8 mouse cellular contexts compared by ENCODE assay signal in genomic region chr7:65417231-65418100, GRCm38 (mm10).
DNase-seq lines count a peak whose midpoint lies in the region; ATAC-seq and TF ChIP-seq lines count a peak whose summit lies in the region.

No protein-coding gene starts in this region.

- H3K27me3 ChIP-seq in hindbrain, embryonic 16.5 days (replicated peaks; ENCODE audit: control insufficient read depth, insufficient read depth, low read length): no peaks in the 10 kb centered on the region
- H3K27me3 ChIP-seq in liver, postnatal 0 days (ENCODE audit: insufficient read depth, low read length): no peaks in the 10 kb centered on the region

- no peak overlapping the region for H3K4me2 ChIP-seq in hindbrain, embryonic 16.5 days (ENCODE audit: low read length)
- no peak overlapping the region for H3K4me2 ChIP-seq in liver, postnatal 0 days (ENCODE audit: low read depth, low read length)

- peak; percentile 2; the same call in 1 of the 2 replicates for TF ChIP-seq EP300 in liver, postnatal 0 days (IDR thresholded peaks at IDR 0.05; ENCODE audit: low read depth)

- H3K4me3 ChIP-seq in layer of hippocampus, adult 2 months: no peak overlapping the region
- no peak overlapping the region for H3K4me3 ChIP-seq in hindbrain, embryonic 16.5 days (ENCODE audit: low read length)
- no peak overlapping the region for H3K4me3 ChIP-seq in liver, postnatal 0 days (ENCODE audit: low read depth, low read length)

- H3K4me1 ChIP-seq in hindbrain, embryonic 16.5 days (ENCODE audit: control insufficient read depth, insufficient read depth, low read depth, low read length): peaks cover 10% of the 10 kb centered on the region
- H3K4me1 ChIP-seq in liver, postnatal 0 days (ENCODE audit: insufficient read depth): 0 out of 2 replicates have a peak, but pooled peaks cover 2% of the 10 kb centered on the region

- WGBS in hindbrain, embryonic 16.5 days: 38% methylated on average over 10 of the region's 10 CpGs
- 42% methylated on average over 10 of the region's 10 CpGs for WGBS in liver, postnatal 0 days (ENCODE audit: insufficient replicate concordance)

- intact Hi-C loops in gastrocnemius, postnatal 14 days (cut with DNase I; ENCODE audit: low total_unique reads): no loop called here

- H3K9ac ChIP-seq in hindbrain, embryonic 16.5 days (ENCODE audit: low read depth, low read length): no peak overlapping the region
- H3K9ac ChIP-seq in liver, postnatal 0 days (replicated peaks): no peak overlapping the region

- TF ChIP-seq CTCF in layer of hippocampus, adult 2 months (conservative IDR thresholded peaks at IDR 0.05): no peak
- no peak for TF ChIP-seq CTCF in liver, postnatal 0 days (IDR thresholded peaks at IDR 0.05; ENCODE audit: low read depth)

- H3K9me3 ChIP-seq in hindbrain, embryonic 16.5 days (ENCODE audit: control insufficient read depth, low read length): no peaks in the 10 kb centered on the region
- no peaks in the 10 kb centered on the region for H3K9me3 ChIP-seq in liver, postnatal 0 days (ENCODE audit: low read length)

- no peaks in the 10 kb centered on the region; the same call in 1 of the 2 replicates for H3K36me3 ChIP-seq in hindbrain, embryonic 16.5 days (ENCODE audit: control insufficient read depth, insufficient read depth, low read length)
- H3K36me3 ChIP-seq in liver, postnatal 0 days (replicated peaks; ENCODE audit: insufficient read depth, low read length): no peaks in the 10 kb centered on the region

- DNase-seq in layer of hippocampus, adult 2 months (ENCODE audit: low spot score in 2 of 2): no peak
- no peak for DNase-seq in layer of hippocampus, adult 8-10 months (ENCODE audit: low spot score in 2 of 2)
- peak; percentile 24 for DNase-seq in gastrocnemius, postnatal 14 days
- DNase-seq in liver, postnatal 0 days: no peak
- DNase-seq in spleen, postnatal 14 days (ENCODE audit: low spot score in 2 of 2): no peak
- no peak for DNase-seq in layer of hippocampus, adult 11-12 months (ENCODE audit: low spot score)
- no peak for DNase-seq in left cerebral cortex, adult 9 months (ENCODE audit: low spot score in 2 of 2)

- no peak for ATAC-seq in hindbrain, embryonic 16.5 days
- 0 out of 2 replicates have a peak, but pooled peaks have one; percentile 25 for ATAC-seq in liver, postnatal 0 days

- peak overlapping the region; percentile 85 for H3K27ac ChIP-seq in layer of hippocampus, adult 2 months
- peak overlapping the region; percentile 66 for H3K27ac ChIP-seq in hindbrain, embryonic 16.5 days (ENCODE audit: low read depth, low read length)
- H3K27ac ChIP-seq in liver, postnatal 0 days (ENCODE audit: low read depth): no peak overlapping the region
